Mouse (Mus musculus): ENCODE data around the gene Fgl2. TPM values are rescaled to one million over a fixed set of nuclear protein-coding genes. Genes with fewer than 3 reads are reported as not detected.
A peak's percentile ranks its signal among the peaks of the same experiment; 100 is the strongest.

Fgl2 gene
- total RNA-seq (2012; rRNA removed) (7.9 and 10.4 TPM in 2 replicates), total RNA-seq (2014; rRNA removed) (0.59 and 0.61 TPM in 2 replicates), polyA plus RNA-seq (2012; ENCODE audit: insufficient read length, low read depth) (0.41 and 0.48 TPM in 2 replicates)

DNA sequence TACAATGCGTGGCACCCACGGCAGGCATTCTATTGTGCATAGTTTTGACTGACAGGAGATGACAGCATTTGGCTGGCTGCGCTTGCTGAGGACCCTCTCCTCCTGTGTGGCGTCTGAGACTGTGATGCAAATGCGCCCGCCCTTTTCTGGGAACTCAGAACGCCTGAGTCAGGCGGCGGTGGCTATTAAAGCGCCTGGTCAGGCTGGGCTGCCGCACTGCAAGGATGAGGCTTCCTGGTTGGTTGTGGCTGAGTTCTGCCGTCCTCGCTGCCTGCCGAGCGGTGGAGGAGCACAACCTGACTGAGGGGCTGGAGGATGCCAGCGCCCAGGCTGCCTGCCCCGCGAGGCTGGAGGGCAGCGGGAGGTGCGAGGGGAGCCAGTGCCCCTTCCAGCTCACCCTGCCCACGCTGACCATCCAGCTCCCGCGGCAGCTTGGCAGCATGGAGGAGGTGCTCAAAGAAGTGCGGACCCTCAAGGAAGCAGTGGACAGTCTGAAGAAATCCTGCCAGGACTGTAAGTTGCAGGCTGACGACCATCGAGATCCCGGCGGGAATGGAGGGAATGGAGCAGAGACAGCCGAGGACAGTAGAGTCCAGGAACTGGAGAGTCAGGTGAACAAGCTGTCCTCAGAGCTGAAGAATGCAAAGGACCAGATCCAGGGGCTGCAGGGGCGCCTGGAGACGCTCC, at the start of gene Fgl2:
Gene Fgl2, plus strand, starts transcription at position 150 of the 687 bp plus-strand sequence.
- dilution Hi-C loops (cut with MboI; ENCODE audit: extremely low pct_ligation_motif_present, extremely low pct_unique_long_range_greater_than_20kb, low sequenced_read_pairs) (no loop called here), in situ Hi-C loops (cut with MboI; ENCODE audit: low pct_ligation_motif_present, low pct_unique_long_range_greater_than_20kb, low sequenced_read_pairs) (loop anchor here (5.0 kb wide), 1 partner anchor 40 kb away; no protein-coding TSS in a partner anchor)
- H3K27ac ChIP-seq (ENCODE audit: insufficient read depth, low read depth) = peak within 1 kb of the TSS; percentile 22; the same call in 1 of the 2 replicates

DNA sequence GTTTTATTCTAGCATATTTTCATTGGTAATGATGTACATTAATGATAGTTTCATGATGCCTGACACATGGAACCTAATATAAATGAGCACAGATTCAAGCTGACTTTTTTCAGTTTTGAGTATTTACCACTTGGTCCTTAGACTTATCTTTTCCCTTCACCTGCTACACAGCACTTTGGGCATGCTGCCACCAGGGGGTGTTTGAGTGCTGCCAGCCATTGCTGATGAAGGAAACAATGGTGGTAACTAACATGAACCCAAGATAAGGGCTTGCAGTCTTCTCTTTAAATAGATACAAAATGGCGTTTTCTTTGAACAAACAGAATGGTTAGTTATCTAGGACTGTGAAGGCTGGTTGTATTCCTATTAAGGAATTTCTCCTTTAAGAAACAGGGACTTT, 45.9 kb upstream of the Fgl2 start:
- H3K79me2 ChIP-seq (replicated peaks; ENCODE audit: control insufficient read depth, extremely low read depth, insufficient read depth, poor library complexity, severe bottlenecking) = no peaks in the 10 kb centered on the region
- no peak overlapping the region for H3K27ac ChIP-seq (ENCODE audit: insufficient read depth, low read depth)
- in situ Hi-C loops (cut with MboI; ENCODE audit: low pct_ligation_motif_present, low pct_unique_long_range_greater_than_20kb, low sequenced_read_pairs) = no loop called here
- dilution Hi-C loops (cut with MboI; ENCODE audit: extremely low pct_ligation_motif_present, extremely low pct_unique_long_range_greater_than_20kb, low sequenced_read_pairs) = no loop called here
- no peaks in the 10 kb centered on the region for H3K27me3 ChIP-seq (replicated peaks)
- DNase-seq (ENCODE audit: extremely low read depth) = peak; percentile 84
- no peaks in the 10 kb centered on the region for H3K36me3 ChIP-seq (replicated peaks in 1 of 2; ENCODE audit: control insufficient read depth in 1 of 2, insufficient read depth in 1 of 2, low read length in 1 of 2)
- no peak overlapping the region for H3K4me3 ChIP-seq (replicated peaks in 1 of 3; ENCODE audit: low read depth in 2 of 3, low read length in 2 of 3, poor library complexity in 1 of 3)
- H3K9me3 ChIP-seq (replicated peaks; ENCODE audit: low read length) = no peaks in the 10 kb centered on the region
- H3K4me2 ChIP-seq (ENCODE audit: insufficient read depth, low read depth, poor library complexity, severe bottlenecking) = no peak overlapping the region
- no peak overlapping the region for H3K9ac ChIP-seq (ENCODE audit: insufficient read depth, low read depth)
- peaks cover 6 to 12% of the 10 kb centered on the region in 2 experiments; a peak in 3 of 4 replicates for H3K4me1 ChIP-seq (ENCODE audit: control insufficient read depth in 1 of 2, insufficient read depth in 2 of 2)
- no peak for TF ChIP-seq BHLHE40 (IDR thresholded peaks at IDR 0.05; ENCODE audit: low read depth, low read length)
- TF ChIP-seq SMC3 (IDR thresholded peaks at IDR 0.05; ENCODE audit: low read depth, low read length) = peak; percentile 100
- no peak for TF ChIP-seq ZNF384 (IDR thresholded peaks at IDR 0.05; ENCODE audit: low read depth, low read length)
- peak; percentile 99 for TF ChIP-seq ZC3H11A (IDR thresholded peaks at IDR 0.05; ENCODE audit: low read depth, low read length)
- TF ChIP-seq ZMIZ1 (IDR thresholded peaks at IDR 0.05; ENCODE audit: low read depth, low read length) = no peak
- no peak; the same call in 1 of the 2 replicates for TF ChIP-seq IRF4 (IDR thresholded peaks at IDR 0.05; ENCODE audit: low read depth, low read length)
- TF ChIP-seq MEF2A (IDR thresholded peaks at IDR 0.05; ENCODE audit: borderline replicate concordance, low read depth, low read length) = peak; percentile 72; the same call in 1 of the 2 replicates
- no peak for TF ChIP-seq CHD1 (IDR thresholded peaks at IDR 0.05; ENCODE audit: low read depth, low read length)
- TF ChIP-seq RAD21 (IDR thresholded peaks at IDR 0.05; ENCODE audit: low read depth, low read length) = peak; percentile 100
- TF ChIP-seq JUND (conservative IDR thresholded peaks at IDR 0.05; ENCODE audit: low read depth, low read length) = 0 out of 2 replicates have a peak, but pooled peaks have one; percentile 22
- TF ChIP-seq KAT2A (IDR thresholded peaks at IDR 0.05; ENCODE audit: insufficient replicate concordance, low read length) = no peak
- TF ChIP-seq CTCF (conservative IDR thresholded peaks at IDR 0.05 in 1 of 2, IDR thresholded peaks at IDR 0.05 in 1 of 2; ENCODE audit: low read depth in 2 of 2, low read length in 2 of 2) = peak; percentile 74 to 99; a peak in 3 of 4 replicates
- TF ChIP-seq NRF1 (IDR thresholded peaks at IDR 0.05; ENCODE audit: low read depth, low read length) = no peak

More for the DNA sequence above, at the start of gene Fgl2:
- no peak for DNase-seq (ENCODE audit: extremely low read depth)
- H3K4me2 ChIP-seq (ENCODE audit: insufficient read depth, low read depth, poor library complexity, severe bottlenecking) = peak within 1 kb of the TSS; percentile 44
- H3K27me3 ChIP-seq (replicated peaks) = no peaks in the 10 kb centered on the region
- no peaks in the 10 kb centered on the region for H3K36me3 ChIP-seq (replicated peaks in 1 of 2; ENCODE audit: control insufficient read depth in 1 of 2, insufficient read depth in 1 of 2, low read length in 1 of 2)
- peak within 1 kb of the TSS; percentile 9 to 98 (median 78) for H3K4me3 ChIP-seq (replicated peaks in 1 of 3; ENCODE audit: low read depth in 2 of 3, low read length in 2 of 3, poor library complexity in 1 of 3)
- TF ChIP-seq NRF1 (IDR thresholded peaks at IDR 0.05; ENCODE audit: low read depth, low read length) = 0 out of 2 replicates have a peak, but pooled peaks have one; percentile 9
- TF ChIP-seq SIN3A (IDR thresholded peaks at IDR 0.05; ENCODE audit: low read length) = 0 out of 2 replicates have a peak, but pooled peaks have one; percentile 21
- TF ChIP-seq ELF1 (IDR thresholded peaks at IDR 0.05; ENCODE audit: low read depth, low read length) = peak; percentile 47
- TF ChIP-seq CHD1 (IDR thresholded peaks at IDR 0.05; ENCODE audit: low read depth, low read length) = no peak
- TF ChIP-seq ZMIZ1 (IDR thresholded peaks at IDR 0.05; ENCODE audit: low read depth, low read length) = no peak; the same call in 1 of the 2 replicates
- TF ChIP-seq TBP (conservative IDR thresholded peaks at IDR 0.05; ENCODE audit: low read depth, low read length) = peak; percentile 57; the same call in 1 of the 2 replicates
- TF ChIP-seq TCF12 (IDR thresholded peaks at IDR 0.05; ENCODE audit: low read depth, low read length) = no peak
- no peak for TF ChIP-seq USF2 (conservative IDR thresholded peaks at IDR 0.05; ENCODE audit: low read depth, low read length)
- TF ChIP-seq MEF2A (IDR thresholded peaks at IDR 0.05; ENCODE audit: borderline replicate concordance, low read depth, low read length) = no peak
- TF ChIP-seq MXI1 (IDR thresholded peaks at IDR 0.05; ENCODE audit: low read depth, low read length) = peak; percentile 64; the same call in 1 of the 2 replicates
- no peak for TF ChIP-seq GABPA (IDR thresholded peaks at IDR 0.05; ENCODE audit: insufficient replicate concordance, low read depth, low read length)
- TF ChIP-seq NELFE (IDR thresholded peaks at IDR 0.05; ENCODE audit: low read depth, low read length) = peak; percentile 60; the same call in 1 of the 2 replicates
- no peak for TF ChIP-seq MYC (IDR thresholded peaks at IDR 0.05; ENCODE audit: low read depth, low read length)
- TF ChIP-seq POLR2A (IDR thresholded peaks at IDR 0.05; ENCODE audit: low read depth, low read length) = peak; percentile 76
- TF ChIP-seq ZNF384 (IDR thresholded peaks at IDR 0.05; ENCODE audit: low read depth, low read length) = no peak
- peak within 1 kb of the TSS; percentile 73 for H3K9ac ChIP-seq (ENCODE audit: insufficient read depth, low read depth)
- peaks cover 10 to 18% of the 10 kb centered on the region in 2 experiments for H3K4me1 ChIP-seq (ENCODE audit: control insufficient read depth in 1 of 2, insufficient read depth in 2 of 2)
- peaks cover 16% of the 10 kb centered on the region for H3K79me2 ChIP-seq (replicated peaks; ENCODE audit: control insufficient read depth, extremely low read depth, insufficient read depth, poor library complexity, severe bottlenecking)
- H3K9me3 ChIP-seq (replicated peaks; ENCODE audit: low read length) = no peaks in the 10 kb centered on the region

Data from CH12.LX (cell line).